Mouse (Mus musculus) embryo, embryonic 11.5 days (tissue): Measurements from ENCODE around the gene Bmpr1b.

Experiments used
- DNase-seq: peaks from one replicate; pipeline ENCODE4 v3.0.0-alpha.2; 2012; ENCODE audit warnings: low read depth, low spot score

Gene Bmpr1b

DNA sequence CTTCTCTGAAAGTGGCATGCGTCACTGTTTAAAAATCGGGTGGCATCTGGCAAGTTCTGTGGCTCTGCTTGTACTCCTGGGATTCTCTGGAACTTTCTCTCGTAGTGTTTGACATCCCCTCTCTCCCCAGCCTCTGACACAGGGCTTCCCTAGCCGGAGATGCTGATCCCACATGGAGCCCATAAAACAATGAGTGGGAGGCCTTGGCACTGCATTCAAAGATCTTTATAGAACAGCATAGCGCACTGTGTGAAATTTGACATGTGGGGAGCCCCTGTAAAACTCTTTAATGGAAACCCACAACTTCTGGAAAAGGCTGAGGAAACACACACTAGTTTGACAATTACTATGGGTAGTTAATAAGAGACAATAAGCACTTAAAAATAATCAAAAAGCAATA is 126.2 kb downstream of the Bmpr1b start:
- DNase-seq, result no peak

DNA sequence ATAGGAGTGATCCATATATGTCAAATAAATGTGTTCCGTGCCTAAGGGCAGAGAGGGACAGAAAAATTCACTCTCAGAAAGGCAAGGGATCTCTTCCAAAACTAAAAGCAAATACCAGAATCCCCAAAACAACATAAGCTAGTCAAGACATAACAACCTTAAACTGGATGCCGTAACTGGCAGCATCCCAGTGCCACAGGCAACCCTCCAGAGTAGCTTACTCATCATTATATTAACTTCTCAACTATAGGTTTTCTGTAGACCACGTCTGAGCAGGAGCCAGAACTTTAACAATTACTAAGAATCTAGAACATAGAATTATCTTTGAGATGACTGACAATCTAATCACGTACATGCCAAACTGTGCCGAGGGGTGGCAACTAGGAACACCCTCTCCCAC is 128.9 kb downstream of the Bmpr1b start:
- DNase-seq, result no peak

DNA sequence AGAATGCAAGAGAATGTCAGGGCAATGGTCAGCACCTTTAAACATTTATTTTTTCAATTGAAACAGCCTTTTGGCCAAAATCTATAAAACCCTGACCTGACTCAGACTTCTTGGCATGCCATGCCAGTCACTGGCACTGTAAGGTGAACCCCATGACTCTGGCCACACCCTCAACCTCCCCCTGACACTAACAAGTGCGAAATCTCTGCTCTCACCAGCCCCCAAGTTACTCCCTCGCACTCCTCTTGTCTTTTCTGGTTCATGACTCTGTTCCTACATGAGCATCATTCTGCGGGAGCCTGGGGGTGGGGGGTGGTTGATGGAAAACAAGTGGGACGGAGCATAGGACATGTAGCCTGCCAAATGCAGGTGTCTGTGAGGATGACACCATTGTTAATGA is 135.1 kb downstream of the Bmpr1b start:
- DNase-seq, result no peak

- no peak for DNase-seq
Measured at GRCm38 (mm10) chr3:142019716-142020115, 149.5 kb downstream of the Bmpr1b start.

DNA sequence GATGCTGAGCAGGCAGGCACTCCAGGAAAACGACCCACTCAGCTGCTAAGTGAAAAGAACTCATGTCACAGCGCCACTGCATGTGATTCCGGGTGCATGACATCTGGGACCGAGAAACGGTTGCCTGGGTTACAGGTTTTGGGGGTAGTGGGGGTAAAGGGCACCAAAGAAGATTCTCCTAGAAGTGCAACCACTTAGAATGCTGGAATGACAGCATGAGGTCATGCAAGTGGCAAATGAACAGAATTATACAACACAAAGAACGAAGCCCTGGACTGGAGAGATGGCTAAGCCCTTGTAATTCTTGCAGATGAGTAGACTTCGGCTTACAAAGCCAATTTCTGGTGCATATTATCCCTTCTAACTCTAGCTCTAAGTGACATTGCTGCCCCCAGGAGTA is 184.7 kb downstream of the Bmpr1b start:
- DNase-seq, result no peak

DNA sequence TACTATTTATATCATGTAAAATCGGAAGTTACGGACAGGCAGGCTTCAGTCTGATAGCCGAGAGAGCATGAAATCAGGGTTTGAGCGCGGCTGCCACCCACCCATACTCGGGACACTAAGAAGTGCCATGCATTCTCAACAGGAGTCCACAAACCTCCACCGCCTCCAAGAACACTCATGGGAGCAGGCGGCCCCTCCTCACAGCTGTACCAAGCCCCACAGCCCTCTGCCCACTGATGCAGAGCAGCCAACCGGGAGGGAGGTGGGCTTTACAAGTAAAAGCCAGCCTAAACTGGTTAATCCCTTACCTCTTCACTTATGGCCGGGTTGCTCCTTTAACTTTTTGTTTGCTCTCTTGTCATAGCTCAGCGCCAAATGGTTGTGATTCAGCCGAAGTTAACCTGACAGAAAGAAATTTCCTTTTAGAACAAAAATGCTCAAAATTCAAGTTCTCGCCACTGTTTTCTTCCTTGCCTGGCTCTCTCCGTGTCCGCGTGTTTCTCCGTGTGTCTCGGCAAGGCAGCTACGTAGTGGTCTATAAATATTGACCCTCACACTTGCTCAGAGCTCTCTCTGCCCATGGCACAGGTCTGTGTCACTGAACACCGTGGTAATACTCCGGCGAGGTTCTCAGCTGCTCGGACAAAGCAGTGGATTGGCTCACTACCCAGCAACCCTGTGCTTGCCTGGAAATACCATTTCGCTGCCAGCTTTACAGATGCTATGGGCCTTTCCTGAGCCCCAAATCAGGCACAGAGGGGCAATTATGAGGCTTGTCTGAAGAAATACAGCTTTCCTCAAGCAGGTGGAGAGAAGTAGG is 187.4 kb downstream of the Bmpr1b start:
- DNase-seq, result no peak

DNA sequence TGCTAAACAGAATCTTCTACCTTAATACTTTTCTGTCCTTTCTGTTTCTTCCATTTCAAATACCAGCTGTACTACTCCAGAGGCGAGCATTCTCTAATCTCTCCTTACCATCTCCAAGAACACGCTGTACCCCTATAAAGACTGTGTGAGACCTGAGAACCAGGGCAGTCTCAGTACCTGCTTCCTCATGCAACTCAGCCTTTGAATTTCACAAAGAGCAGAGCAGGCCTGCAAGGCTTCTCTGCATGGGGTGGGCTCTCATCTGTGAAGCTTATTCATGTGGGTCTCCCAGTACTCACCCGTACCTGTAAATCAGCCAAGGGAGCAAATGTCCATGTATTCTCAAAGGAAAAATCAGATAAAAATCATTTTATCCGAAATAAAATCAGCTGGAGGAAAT is 203.0 kb downstream of the Bmpr1b start:
- DNase-seq, result no peak

- DNase-seq, result no peak
Measured at GRCm38 (mm10) chr3:141952931-141953330, 216.3 kb downstream of the Bmpr1b start.

GRCm38 (mm10) chr3:141950642-141951041 is 218.6 kb downstream of the Bmpr1b start:
- DNase-seq, result no peak

- DNase-seq, result no peak
Measured at GRCm38 (mm10) chr3:141948506-141948905, 220.7 kb downstream of the Bmpr1b start.

GRCm38 (mm10) chr3:141948096-141948495 is 221.1 kb downstream of the Bmpr1b start:
- no peak for DNase-seq

- DNase-seq, result no peak
Measured at GRCm38 (mm10) chr3:141946846-141947245, 222.4 kb downstream of the Bmpr1b start.

DNA sequence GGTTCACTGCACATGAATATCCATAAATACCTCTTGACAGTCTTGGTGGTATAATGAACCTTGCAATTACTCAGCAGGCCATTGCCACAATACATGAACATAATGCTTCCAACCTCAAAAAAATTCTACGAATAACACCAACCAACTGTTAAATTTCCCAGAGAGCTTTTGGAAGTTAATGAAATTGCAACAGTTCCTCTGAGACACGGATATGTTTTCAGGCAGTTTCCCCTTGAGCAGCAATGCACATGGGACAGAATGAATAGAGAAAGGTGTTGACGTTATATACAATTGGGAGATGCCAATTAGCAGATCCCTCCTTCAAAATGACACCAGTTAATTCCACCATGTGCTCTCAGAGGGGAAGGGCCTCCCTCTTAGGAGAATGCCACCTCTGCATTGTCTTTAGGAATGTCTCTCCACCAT is 225.9 kb downstream of the Bmpr1b start:
- no peak for DNase-seq

GRCm38 (mm10) chr3:141940207-141940606 is 229.0 kb downstream of the Bmpr1b start:
- no peak for DNase-seq

- DNase-seq, result no peak
Measured at GRCm38 (mm10) chr3:141936594-141937272, 232.5 kb downstream of the Bmpr1b start.

- no peak for DNase-seq
Measured at GRCm38 (mm10) chr3:141932956-141933355, 236.3 kb downstream of the Bmpr1b start.

DNA sequence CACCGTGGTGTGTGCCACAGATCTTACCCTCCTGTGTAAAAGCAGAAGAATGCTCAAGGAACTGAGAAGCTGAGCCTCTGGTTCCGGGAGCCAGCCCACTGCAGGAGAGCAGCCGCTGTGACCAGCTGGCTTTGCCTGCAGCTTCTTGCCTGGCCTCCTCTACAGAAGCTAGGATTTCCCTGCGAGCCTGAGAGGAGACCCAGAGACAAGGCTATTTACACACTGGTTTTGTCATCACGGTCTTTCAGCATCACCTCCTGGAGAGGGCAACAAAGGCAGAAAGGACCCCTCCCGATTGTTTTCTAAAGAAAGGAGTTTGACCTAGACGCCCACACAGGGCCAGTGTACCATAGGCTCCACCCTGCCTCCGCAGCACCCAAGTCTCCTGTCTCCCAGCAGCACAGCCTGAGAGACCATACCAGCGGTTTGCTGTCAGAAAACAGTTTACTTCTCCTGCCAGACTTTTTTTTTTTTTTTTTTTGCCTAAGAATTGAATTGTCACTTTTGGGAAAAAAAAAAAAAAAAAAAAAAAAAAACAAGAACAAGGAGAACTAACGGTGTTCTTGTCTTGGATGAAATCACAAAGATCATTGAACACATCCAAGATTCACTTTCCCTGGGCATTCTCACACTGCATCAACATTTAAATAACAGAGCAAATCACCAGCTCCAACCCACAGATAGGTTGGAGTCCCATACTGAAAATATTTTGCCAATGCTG is 237.7 kb downstream of the Bmpr1b start:
- DNase-seq, result peak; percentile 32

GRCm38 (mm10) chr3:141923442-141923841 is 245.8 kb downstream of the Bmpr1b start:
- DNase-seq, result no peak

GRCm38 (mm10) chr3:141921161-141921560 is 248.1 kb downstream of the Bmpr1b start:
- no peak for DNase-seq

DNA sequence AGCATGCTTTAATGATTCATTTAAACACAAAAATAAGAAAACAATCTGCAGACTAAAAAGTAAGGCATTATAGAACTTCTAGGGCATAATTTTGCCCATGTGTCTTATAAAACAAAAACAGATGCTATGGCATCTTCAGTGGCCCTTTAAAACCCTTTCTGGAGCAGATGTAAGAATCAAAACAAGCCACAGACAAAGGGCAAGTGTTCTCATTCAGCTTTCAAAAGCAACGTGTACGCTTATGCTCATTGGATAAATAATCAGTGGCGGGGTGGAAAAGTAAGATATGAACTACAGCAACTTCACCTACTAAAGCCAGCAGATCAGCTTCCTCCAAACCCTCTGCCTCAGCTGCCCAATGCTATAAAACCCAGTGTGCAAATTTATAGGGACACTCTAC is 249.6 kb downstream of the Bmpr1b start:
- no peak for DNase-seq

DNA sequence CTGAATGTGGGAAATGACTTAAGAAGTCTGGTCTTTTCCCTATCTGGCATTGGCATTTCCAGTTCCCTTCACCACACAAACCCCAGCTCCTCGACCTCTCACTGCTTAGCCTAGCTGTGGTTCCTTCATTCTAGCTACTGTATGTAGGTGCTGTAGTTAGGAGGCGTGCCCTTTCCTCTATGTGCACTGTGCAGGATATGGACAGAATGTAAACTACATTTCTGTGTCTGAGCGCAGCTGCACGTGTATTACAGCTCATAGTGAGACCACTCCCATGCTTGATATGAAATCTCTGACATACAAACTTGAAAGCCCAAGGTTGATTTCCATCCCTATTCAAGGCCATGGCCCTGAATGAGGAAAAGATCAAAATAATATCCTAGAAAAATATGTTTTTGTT is 252.1 kb downstream of the Bmpr1b start:
- no peak for DNase-seq

DNA sequence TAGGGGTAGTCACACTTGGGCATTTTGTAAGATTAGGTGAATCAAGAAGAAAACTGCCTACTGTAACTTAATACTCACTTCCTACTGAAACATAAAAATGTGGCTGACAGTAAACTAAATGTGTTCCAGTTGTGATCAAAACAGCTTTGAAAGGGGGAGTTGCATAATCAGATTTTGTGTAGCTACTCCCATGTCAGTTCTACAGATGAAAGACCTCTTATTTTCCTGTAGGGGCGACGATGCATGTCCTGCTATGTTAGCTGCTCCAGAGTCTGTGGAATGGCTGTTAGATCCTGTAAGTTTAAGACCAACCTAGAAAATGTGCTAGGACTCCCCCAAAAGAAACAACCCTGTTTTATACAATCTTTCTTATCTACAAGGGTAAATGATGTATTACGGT is 253.2 kb downstream of the Bmpr1b start:
- DNase-seq, result no peak
